Mouse (Mus musculus) small intestine, adult 2 months (tissue): ENCODE data around the gene Timm13.

ENCODE experiments used
- CTCF ChIP-seq: fragments of 200-500 bp; IDR thresholded peaks from 2 replicates; pipeline ENCODE4 v1.5.1; 2012; ENCODE audit warnings: low read depth, mild to moderate bottlenecking, control low read depth, inconsistent platforms, low read length, moderate library complexity, mixed read lengths; ENCODE audit not compliant: insufficient replicate concordance, insufficient read length; ENCODE audit errors: extremely low read depth
- POLR2A ChIP-seq: fragments of 200-500 bp; IDR thresholded peaks from 2 replicates; pipeline ENCODE4 v1.6.1; 2012; ENCODE audit warnings: low read depth, mild to moderate bottlenecking, control low read depth, inconsistent platforms, low read length, moderate library complexity

- TF ChIP-seq POLR2A (no peak; the same call in 1 of the 2 replicates), CTCF (no peak)
Measured at GRCm38 (mm10) chr10:80933421-80933979, 32.7 kb upstream of the Timm13 start.
